Mouse (Mus musculus) liver, embryonic 14.5 days (tissue): ENCODE data around the gene Galntl6.

ENCODE experiments used
- CTCF ChIP-seq: IDR thresholded peaks from 2 replicates; pipeline ENCODE4 v1.5.1; 2016; ENCODE audit warnings: antibody characterized with exemption, low read depth, control low read depth
- EP300 ChIP-seq: IDR thresholded peaks from 2 replicates; pipeline ENCODE4 v1.6.1; 2016; ENCODE audit warnings: antibody characterized with exemption, low read depth

GRCm38 (mm10) chr8:57754066-57754465 lies 1158.4 kb downstream of the Galntl6 start:
- TF ChIP-seq CTCF = no peak
- no peak for TF ChIP-seq EP300
